Mouse (Mus musculus): ENCODE results near the gene Fgd2.
"Not testable (repeated sequence)": the region's sequence is repeated elsewhere in the genome, so short reads cannot be mapped to it uniquely, and the experiment has no call there.

DNA sequence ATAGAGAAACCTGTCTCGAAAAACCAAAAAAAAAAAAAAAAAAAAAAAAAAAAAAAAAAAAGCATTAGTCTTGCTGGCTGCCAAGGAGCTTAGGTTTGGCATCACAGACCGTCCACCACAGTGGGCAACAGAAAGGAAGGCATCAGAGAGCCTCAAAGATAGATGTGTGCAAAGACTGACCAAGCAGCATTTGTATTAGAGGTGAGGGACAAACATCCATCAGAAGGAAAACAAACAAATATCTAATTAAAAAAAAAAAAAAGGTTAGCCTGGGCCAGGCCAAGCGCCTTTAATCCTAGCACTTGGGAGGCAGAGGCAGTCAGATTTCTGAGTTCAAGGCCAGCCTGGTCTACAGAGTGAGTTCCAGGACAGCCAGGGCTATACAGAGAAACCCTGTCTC, 43.3 kb upstream of the Fgd2 start, which contains the start of gene Pi16:
- TF ChIP-seq POLR2A (IDR thresholded peaks at IDR 0.05; ENCODE audit: borderline replicate concordance, control insufficient read depth, low read depth, low read length); CTCF (IDR thresholded peaks at IDR 0.05; ENCODE audit: control insufficient read depth, insufficient read depth, low read length): not testable (repeated sequence)
